8 mouse cellular contexts compared by ENCODE assay signal in genomic region chr17:43265178-43265837, GRCm38 (mm10). TPM values are rescaled to one million over a fixed set of nuclear protein-coding genes. Genes with fewer than 3 reads are reported as not detected.
DNase-seq lines count a peak whose midpoint lies in the region; ATAC-seq and TF ChIP-seq lines count a peak whose summit lies in the region.

No protein-coding gene starts in this region.

- ATAC-seq in lung, embryonic 14.5 days (ENCODE audit: insufficient read depth) = peak; percentile 86

- H3K4me2 ChIP-seq in lung, embryonic 14.5 days = peak overlapping the region; percentile 45

- TF ChIP-seq POLR2A in olfactory bulb, adult 2 months (IDR thresholded peaks at IDR 0.05; ENCODE audit: insufficient read depth, low read depth, low read length) = no peak

- H3K9me3 ChIP-seq in forebrain, embryonic 10.5 days = peaks cover 15% of the 10 kb centered on the region
- no peaks in the 10 kb centered on the region for H3K9me3 ChIP-seq in lung, embryonic 14.5 days (ENCODE audit: low read depth, low read length)

- H3K4me3 ChIP-seq in forebrain, embryonic 10.5 days = no peak overlapping the region
- 0 out of 2 replicates have a peak overlapping the region, but pooled peaks have one; percentile 19 for H3K4me3 ChIP-seq in layer of hippocampus, adult 2 months
- H3K4me3 ChIP-seq in lung, embryonic 14.5 days (ENCODE audit: low read depth, low read length) = no peak overlapping the region
- H3K4me3 ChIP-seq in olfactory bulb, adult 2 months (ENCODE audit: insufficient read depth, low read depth, low read length) = no peak overlapping the region

- no peak overlapping the region for H3K27ac ChIP-seq in forebrain, embryonic 10.5 days
- H3K27ac ChIP-seq in layer of hippocampus, adult 2 months = no peak overlapping the region
- no peak overlapping the region for H3K27ac ChIP-seq in lung, embryonic 14.5 days (ENCODE audit: low read depth)
- no peak overlapping the region for H3K27ac ChIP-seq in olfactory bulb, adult 2 months (ENCODE audit: insufficient read depth, low read depth, low read length)

- 30% methylated on average over 26 of the region's 26 CpGs for WGBS in forebrain, embryonic 10.5 days
- WGBS in lung, embryonic 14.5 days = 21% methylated on average over 26 of the region's 26 CpGs
- 17% methylated on average over 26 of the region's 26 CpGs for WGBS in olfactory bulb, adult 2 months

- DNase-seq in CD8-positive naive resting alpha-beta T cell, adult 2 months (ENCODE audit: low read depth in 2 of 2, low spot score in 2 of 2) = peak; percentile 45 to 55
- peak; percentile 53 for DNase-seq in c-Kit-negative CD71-positive TER-119-positive erythroid progenitor cells, embryonic 14.5 days (ENCODE audit: low read depth, low spot score)
- DNase-seq in forebrain, embryonic 10.5 days (ENCODE audit: extremely low spot score, low spot score) = peak; percentile 83
- DNase-seq in heart, postnatal 36 days = peak; percentile 75 to 80
- DNase-seq in layer of hippocampus, adult 2 months (ENCODE audit: low spot score in 2 of 2) = peak; percentile 51 to 81
- DNase-seq in lung, embryonic 14.5 days = peak; percentile 97
- DNase-seq in thymus, adult 18-20 months = peak; percentile 33 to 40

- no peaks in the 10 kb centered on the region for H3K27me3 ChIP-seq in forebrain, embryonic 10.5 days (ENCODE audit: poor library complexity, severe bottlenecking)
- no peaks in the 10 kb centered on the region for H3K27me3 ChIP-seq in lung, embryonic 14.5 days (ENCODE audit: insufficient read depth, low read length)

- no peaks in the 10 kb centered on the region for H3K36me3 ChIP-seq in forebrain, embryonic 10.5 days (replicated peaks)
- H3K36me3 ChIP-seq in lung, embryonic 14.5 days (ENCODE audit: insufficient read depth) = no peaks in the 10 kb centered on the region

- intact Hi-C loops in heart, postnatal 36 days (cut with DNase I) = loop anchor here (1.0 to 5.0 kb wide), 3 partner anchors 195 to 341 kb away; no protein-coding TSS in a partner anchor

- no peak overlapping the region for H3K9ac ChIP-seq in lung, embryonic 14.5 days

- H3K4me1 ChIP-seq in forebrain, embryonic 10.5 days = peaks cover 3% of the 10 kb centered on the region; the same call in 1 of the 2 replicates
- H3K4me1 ChIP-seq in lung, embryonic 14.5 days (ENCODE audit: insufficient read depth) = no peaks in the 10 kb centered on the region
- H3K4me1 ChIP-seq in olfactory bulb, adult 2 months (ENCODE audit: control insufficient read depth, insufficient read depth, low read length) = peaks cover 2% of the 10 kb centered on the region

- peak; percentile 96 for TF ChIP-seq CTCF in layer of hippocampus, adult 2 months (conservative IDR thresholded peaks at IDR 0.05)
- peak; percentile 97 for TF ChIP-seq CTCF in lung, embryonic 14.5 days (IDR thresholded peaks at IDR 0.05; ENCODE audit: low read depth)
- TF ChIP-seq CTCF in olfactory bulb, adult 2 months (IDR thresholded peaks at IDR 0.05; ENCODE audit: insufficient read depth, low read depth, low read length) = peak; percentile 89

RNA-seq across cellular contexts. Expression of gene Adgrf1, which starts 4.8 kb away (rescaled TPM):
- polyA plus RNA-seq in forebrain, embryonic 10.5 days (2016; fragmentation: Nextera tagmentation; extraction: Ambion mirVana) = not detected in 2 replicates
- not detected for total RNA-seq in heart, postnatal 36 days (2021)
- total RNA-seq in layer of hippocampus, adult 2 months (2021) = not detected
- polyA plus RNA-seq in lung, embryonic 14.5 days (2014; fragmentation: Nextera tagmentation; extraction: Ambion mirVana) = not detected in 2 replicates
- polyA plus RNA-seq in olfactory bulb, adult 2 months (2012; ENCODE audit: insufficient read depth, insufficient read length, low replicate concordance, missing spikeins) = not detected in 2 replicates

Comparison
In these comparisons a context has a peak if more than half of its experiments do, and no peak if none do; other contexts are left out.
1. DNase-seq: peak in every context shown above with its lines; median percentile 97 in lung, embryonic 14.5 days; 83 in forebrain, embryonic 10.5 days; 78 in heart, postnatal 36 days; 66 in layer of hippocampus, adult 2 months; 53 in c-Kit-negative CD71-positive TER-119-positive erythroid progenitor cells, embryonic 14.5 days; 50 in CD8-positive naive resting alpha-beta T cell, adult 2 months; 36 in thymus, adult 18-20 months.